Mouse (Mus musculus): ENCODE measurements around the gene Npat.

Gene Npat

DNA sequence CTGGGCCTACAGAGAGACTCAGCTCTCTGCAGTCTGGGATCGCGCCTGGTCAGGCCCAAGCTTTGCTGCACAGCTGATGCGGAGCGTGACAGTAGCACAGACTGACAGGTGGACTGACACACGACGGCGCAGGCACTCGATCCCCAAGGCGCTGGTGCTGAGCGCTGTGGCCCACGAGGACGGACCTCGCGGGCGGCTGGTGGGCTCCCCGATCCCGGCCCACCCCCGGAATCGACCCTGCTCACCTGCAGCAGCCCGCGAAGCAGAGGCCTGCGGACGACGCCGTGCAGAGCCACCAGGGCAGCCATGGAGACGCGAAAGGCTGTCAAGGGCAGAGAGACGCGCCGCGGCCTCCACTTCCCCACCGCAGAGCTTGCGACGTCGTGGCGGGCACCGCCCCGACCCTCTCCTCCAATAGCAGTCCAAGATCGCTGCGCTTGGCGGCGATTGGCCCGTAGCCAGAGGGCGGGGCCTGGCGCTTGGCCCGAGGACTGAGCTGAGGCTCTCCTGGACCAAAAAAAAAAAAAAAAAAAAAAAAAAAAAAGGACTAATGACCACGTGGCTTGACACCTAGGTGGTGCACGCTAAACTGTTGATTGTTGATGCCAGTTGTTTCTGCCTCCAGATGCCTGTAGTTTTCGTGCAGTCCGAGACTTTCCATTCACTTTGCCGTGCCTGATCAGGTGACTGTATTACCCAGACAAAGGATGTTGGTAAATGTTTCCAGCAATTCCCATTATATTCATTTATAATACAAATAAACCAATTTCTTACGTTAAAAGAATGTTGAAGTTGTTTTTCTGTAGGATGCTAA, 73.3 kb downstream of the Npat start, which contains the start of gene Acat1:
TSS of gene Acat1 (minus strand) at position 415 of the 814 bp plus-strand sequence.
- peak; percentile 85 to 88 for DNase-seq

DNA sequence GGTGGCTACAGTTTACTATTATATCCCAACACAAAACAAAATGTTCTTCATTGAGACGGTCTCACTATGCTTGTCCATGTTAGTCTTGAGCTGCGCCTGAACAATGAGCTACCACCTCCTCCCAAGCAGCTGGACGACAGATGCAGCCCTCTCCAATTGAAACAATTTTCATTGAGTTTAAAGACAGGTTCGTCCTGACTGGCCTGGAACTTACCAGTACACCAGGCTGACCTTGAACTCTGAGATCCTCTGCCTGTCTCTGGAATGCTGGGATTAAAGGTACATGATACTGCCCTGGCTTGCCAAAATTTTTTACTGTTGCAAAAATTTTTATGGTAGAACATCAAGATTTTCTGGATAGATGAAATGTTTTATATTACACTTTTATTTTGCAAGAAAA, 77.4 kb downstream of the Npat start:
- no peak for DNase-seq

DNA sequence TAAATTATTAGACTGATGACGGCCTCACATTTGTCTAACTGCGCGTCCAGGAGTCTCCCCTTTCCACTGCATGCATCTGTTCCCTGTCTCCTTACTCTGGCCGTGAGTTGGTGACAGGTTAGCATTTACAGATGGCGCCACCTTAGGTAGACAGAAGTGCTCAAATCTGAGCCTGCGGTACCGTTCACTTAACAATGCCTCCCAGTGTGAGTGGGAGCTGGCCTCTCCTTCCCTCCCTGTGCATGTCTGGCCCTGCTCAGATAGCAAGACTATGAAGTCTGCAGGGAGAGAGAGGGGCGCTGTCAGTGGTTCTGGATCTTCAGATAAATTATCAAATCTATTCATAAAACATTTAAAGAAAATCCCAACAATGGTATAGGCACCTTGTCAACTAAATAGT, 78.4 kb downstream of the Npat start:
- DNase-seq, result no peak

All from spleen, adult 18-20 months (tissue).